Mouse (Mus musculus): Measurements from ENCODE around the gene Mef2c. TPM values are rescaled to one million over a fixed set of nuclear protein-coding genes. Genes with fewer than 3 reads are reported as not detected.
A peak's percentile ranks its signal among the peaks of the same experiment; 100 is the strongest.

Mef2c gene
- polyA plus RNA-seq, 1 experiment, result 49.0 TPM

DNA sequence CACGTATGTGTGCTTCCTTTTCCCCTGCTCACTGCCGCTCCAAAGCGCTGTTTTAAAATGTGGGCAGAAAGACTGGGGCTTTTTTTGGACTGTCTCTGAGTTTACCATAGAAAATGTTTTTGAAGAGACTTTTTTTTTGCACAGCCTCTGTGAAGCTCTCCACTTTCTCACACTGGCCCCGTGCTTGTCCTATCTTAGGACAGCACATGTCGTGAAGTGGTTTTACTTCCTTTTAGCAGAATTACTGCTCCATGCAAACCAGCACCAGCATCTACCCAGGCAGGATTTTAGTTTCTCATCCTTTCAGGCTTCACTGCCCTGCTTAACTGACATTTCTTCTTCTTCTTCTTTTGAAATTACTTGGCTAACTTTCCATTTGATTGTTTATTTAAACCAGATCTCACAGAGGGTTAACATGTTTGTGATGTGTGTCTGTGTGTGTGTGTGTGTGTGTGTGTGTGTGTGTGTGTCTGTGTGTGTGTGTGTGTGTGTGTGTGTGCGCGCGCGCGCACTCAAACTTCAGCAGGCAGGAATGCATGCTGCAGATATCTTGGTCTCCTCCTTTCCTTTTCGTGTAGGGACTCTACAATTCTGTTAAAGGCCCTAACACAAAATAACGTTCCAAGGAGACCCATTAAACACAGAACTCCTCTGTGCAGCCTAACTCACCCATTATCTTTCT is 146.1 kb downstream of the Mef2c start:
- no peaks in the 10 kb centered on the region for H3K79me2 ChIP-seq (ENCODE audit: control insufficient read depth, insufficient read depth)
- no peak for TF ChIP-seq E2F4 (IDR thresholded peaks at IDR 0.05; ENCODE audit: insufficient read depth)
- TF ChIP-seq MAX (IDR thresholded peaks at IDR 0.05; ENCODE audit: low read depth), result no peak
- no peak for TF ChIP-seq POLR2AphosphoS2 (IDR thresholded peaks at IDR 0.05; ENCODE audit: insufficient read length, low read depth)
- no peak for TF ChIP-seq TCF3 (IDR thresholded peaks at IDR 0.05; ENCODE audit: insufficient read length, low read depth)
- no peak for TF ChIP-seq TCF12 (IDR thresholded peaks at IDR 0.05; ENCODE audit: insufficient read depth, poor library complexity, severe bottlenecking)
- H3K27me3 ChIP-seq (ENCODE audit: control insufficient read depth, insufficient read depth, insufficient read length), result no peaks in the 10 kb centered on the region
- H3K4me3 ChIP-seq, result no peak overlapping the region
- H3K4me2 ChIP-seq (ENCODE audit: low read depth), result no peak overlapping the region
- no peak overlapping the region for H3ac ChIP-seq (ENCODE audit: control insufficient read depth, insufficient read length)
- no peaks in the 10 kb centered on the region for H3K36me3 ChIP-seq (ENCODE audit: control insufficient read depth, insufficient read depth)

DNA sequence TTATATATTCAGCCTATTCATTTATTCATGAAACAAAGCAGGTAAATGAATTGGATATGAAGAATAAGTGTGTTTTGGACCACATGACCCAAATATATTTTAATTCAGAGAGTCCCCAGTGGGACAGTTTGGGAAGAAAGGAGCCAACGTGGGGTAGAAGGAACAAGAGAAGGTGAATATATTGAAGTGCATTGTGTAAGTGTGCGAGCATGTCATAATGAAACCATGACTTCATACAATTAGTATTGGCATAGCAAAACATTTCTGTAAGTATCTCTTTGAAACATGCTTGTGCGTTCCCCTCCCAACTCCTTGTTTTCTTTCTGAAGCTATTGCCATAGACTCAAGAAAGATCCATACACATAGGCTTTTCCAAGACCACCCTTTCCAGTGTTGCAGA is 147.0 kb downstream of the Mef2c start:
- Histone ChIP-seq H3K36me3 (ENCODE audit: control insufficient read depth, insufficient read depth) (no peaks in the 10 kb centered on the region), H3K4me2 (ENCODE audit: low read depth) (peak overlapping the region; percentile 67), H3K27me3 (ENCODE audit: control insufficient read depth, insufficient read depth, insufficient read length) (no peaks in the 10 kb centered on the region), H3K4me3 (no peak overlapping the region), H3K79me2 (ENCODE audit: control insufficient read depth, insufficient read depth) (no peaks in the 10 kb centered on the region), H3ac (ENCODE audit: control insufficient read depth, insufficient read length) (no peak overlapping the region)
- no peak for TF ChIP-seq MYOD1 (IDR thresholded peaks at IDR 0.05; ENCODE audit: control insufficient read depth in 1 of 3, insufficient read length in 2 of 3, low read depth in 2 of 3)
- TF ChIP-seq E2F4 (IDR thresholded peaks at IDR 0.05; ENCODE audit: insufficient read depth), result no peak
- TF ChIP-seq MYOG (IDR thresholded peaks at IDR 0.05; ENCODE audit: control insufficient read depth in 1 of 3, insufficient read depth in 1 of 3, insufficient read length in 2 of 3, low read depth in 2 of 3), result no peak
- TF ChIP-seq TCF3 (IDR thresholded peaks at IDR 0.05; ENCODE audit: insufficient read length, low read depth), result no peak
- no peak for TF ChIP-seq USF1 (IDR thresholded peaks at IDR 0.05; ENCODE audit: low read depth)
- TF ChIP-seq POLR2A (IDR thresholded peaks at IDR 0.05; ENCODE audit: insufficient read length, low read depth), result no peak
- TF ChIP-seq SRF (IDR thresholded peaks at IDR 0.05; ENCODE audit: control insufficient read depth, insufficient read length, low read depth), result no peak
- TF ChIP-seq CEBPB (IDR thresholded peaks at IDR 0.05; ENCODE audit: insufficient read depth, poor library complexity, severe bottlenecking), result no peak

DNA sequence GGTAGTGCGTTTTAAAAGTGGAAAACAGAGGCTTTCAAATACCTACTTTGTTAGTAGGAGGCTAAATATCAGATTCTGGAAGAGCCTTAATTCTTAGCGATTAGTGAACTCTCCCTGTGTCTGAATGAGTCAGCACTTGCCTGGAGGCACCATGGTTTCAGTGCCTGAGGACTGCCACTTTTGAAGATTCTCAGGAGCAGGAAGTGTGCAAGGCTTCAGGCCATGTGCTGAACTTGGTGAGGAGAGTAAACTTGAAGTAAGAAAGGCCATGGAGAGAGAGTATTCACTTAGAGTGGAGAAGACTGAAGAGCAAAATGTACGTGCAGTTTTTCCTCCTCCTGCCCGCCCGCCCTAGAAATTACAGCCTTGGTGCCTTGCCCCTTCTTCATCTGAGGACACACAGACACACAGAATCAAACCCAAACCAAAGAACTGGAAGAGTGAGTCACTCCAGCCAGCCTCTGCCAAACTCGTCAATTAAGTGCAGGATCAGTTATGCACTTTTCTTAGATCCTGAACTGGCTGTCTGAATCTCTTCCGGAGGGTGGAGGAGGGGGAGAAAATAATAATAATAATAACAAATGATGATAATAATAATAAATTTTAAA is 148.2 kb downstream of the Mef2c start:
- H3K36me3 ChIP-seq (ENCODE audit: control insufficient read depth, insufficient read depth), result no peaks in the 10 kb centered on the region
- TF ChIP-seq POLR2A (IDR thresholded peaks at IDR 0.05; ENCODE audit: insufficient read length, low read depth) (no peak), TCF3 (IDR thresholded peaks at IDR 0.05; ENCODE audit: insufficient read length, low read depth) (no peak), REST (IDR thresholded peaks at IDR 0.05; ENCODE audit: insufficient read depth, insufficient read length) (no peak), E2F4 (IDR thresholded peaks at IDR 0.05; ENCODE audit: insufficient read depth) (no peak), MYOG (IDR thresholded peaks at IDR 0.05; ENCODE audit: control insufficient read depth in 1 of 3, insufficient read depth in 1 of 3, insufficient read length in 2 of 3, low read depth in 2 of 3) (no peak), POLR2AphosphoS2 (IDR thresholded peaks at IDR 0.05; ENCODE audit: insufficient read length, low read depth) (no peak), SRF (IDR thresholded peaks at IDR 0.05; ENCODE audit: control insufficient read depth, insufficient read length, low read depth) (no peak)
- no peaks in the 10 kb centered on the region for H3K27me3 ChIP-seq (ENCODE audit: control insufficient read depth, insufficient read depth, insufficient read length)
- no peak overlapping the region for H3ac ChIP-seq (ENCODE audit: control insufficient read depth, insufficient read length)
- no peaks in the 10 kb centered on the region for H3K79me2 ChIP-seq (ENCODE audit: control insufficient read depth, insufficient read depth)
- no peak overlapping the region for H3K4me3 ChIP-seq
- peak overlapping the region; percentile 67 for H3K4me2 ChIP-seq (ENCODE audit: low read depth)

DNA sequence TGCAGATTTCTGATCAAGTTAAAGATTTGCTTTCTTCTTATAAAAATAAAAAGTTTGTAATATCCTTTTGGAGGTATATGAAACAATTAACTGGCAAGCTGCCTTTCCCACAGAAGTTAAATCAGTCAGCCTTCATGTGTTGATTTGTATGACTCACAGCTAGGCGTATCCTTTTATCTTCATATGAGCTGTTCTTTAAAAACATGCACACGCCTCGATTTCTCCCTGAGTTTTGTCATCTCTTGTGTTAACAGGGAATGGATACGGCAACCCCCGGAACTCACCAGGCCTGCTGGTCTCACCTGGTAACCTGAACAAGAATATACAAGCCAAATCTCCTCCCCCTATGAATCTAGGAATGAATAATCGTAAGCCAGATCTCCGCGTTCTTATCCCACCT is 148.7 kb downstream of the Mef2c start:
- Histone ChIP-seq H3K27me3 (ENCODE audit: control insufficient read depth, insufficient read depth, insufficient read length) (no peaks in the 10 kb centered on the region), H3K36me3 (ENCODE audit: control insufficient read depth, insufficient read depth) (no peaks in the 10 kb centered on the region), H3K4me3 (no peak overlapping the region), H3K4me2 (ENCODE audit: low read depth) (peak overlapping the region; percentile 53), H3K79me2 (ENCODE audit: control insufficient read depth, insufficient read depth) (no peaks in the 10 kb centered on the region), H3ac (ENCODE audit: control insufficient read depth, insufficient read length) (no peak overlapping the region)
- TF ChIP-seq TCF3 (IDR thresholded peaks at IDR 0.05; ENCODE audit: insufficient read length, low read depth) (no peak), POLR2AphosphoS2 (IDR thresholded peaks at IDR 0.05; ENCODE audit: insufficient read length, low read depth) (no peak), E2F4 (IDR thresholded peaks at IDR 0.05; ENCODE audit: insufficient read depth) (no peak)

DNA sequence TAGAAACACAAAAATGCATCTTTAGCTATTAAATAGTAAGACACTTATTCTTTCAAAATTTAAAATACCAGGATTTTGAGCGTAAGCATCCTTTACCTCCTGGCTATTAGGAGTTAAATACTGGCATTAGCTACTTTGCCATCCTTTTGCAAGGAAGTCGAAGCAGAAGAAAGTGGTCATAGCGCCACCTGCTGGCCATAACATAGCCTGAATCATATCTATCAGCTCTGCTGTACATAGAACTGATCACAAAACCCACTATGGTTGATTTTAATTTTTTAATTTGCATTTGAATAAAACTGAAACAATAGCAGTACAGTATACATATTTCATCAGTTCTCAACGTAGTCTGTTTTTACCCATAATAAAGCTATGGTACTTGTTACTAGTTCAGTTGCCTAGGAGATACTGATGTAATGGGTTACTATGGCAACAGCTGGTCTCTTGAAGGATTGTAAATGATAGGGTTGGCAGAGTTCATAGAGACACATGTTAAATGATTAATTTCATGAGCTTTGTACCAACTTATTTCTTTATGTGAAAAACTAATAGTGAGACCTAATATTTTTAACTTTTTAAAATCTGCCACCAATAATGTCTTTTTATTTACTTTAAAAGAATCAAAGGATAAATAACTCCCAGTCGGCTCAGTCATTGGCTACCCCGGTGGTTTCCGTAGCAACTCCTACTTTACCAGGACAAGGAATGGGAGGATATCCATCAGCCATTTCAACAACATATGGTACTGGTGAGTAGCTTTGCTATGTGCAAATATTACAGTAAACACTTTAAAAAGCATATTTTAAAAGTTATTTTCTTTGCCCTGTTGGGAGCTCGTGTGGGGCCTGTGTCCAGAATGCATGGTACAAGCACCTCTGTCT is 151.3 kb downstream of the Mef2c start:
- no peak overlapping the region for H3K4me2 ChIP-seq (ENCODE audit: low read depth)
- H3K27me3 ChIP-seq (ENCODE audit: control insufficient read depth, insufficient read depth, insufficient read length), result no peaks in the 10 kb centered on the region
- H3K4me3 ChIP-seq, result no peak overlapping the region
- no peak for TF ChIP-seq POLR2A (IDR thresholded peaks at IDR 0.05; ENCODE audit: insufficient read length, low read depth)
- TF ChIP-seq SRF (IDR thresholded peaks at IDR 0.05; ENCODE audit: control insufficient read depth, insufficient read length, low read depth), result no peak
- TF ChIP-seq E2F4 (IDR thresholded peaks at IDR 0.05; ENCODE audit: insufficient read depth), result no peak
- TF ChIP-seq USF1 (IDR thresholded peaks at IDR 0.05; ENCODE audit: low read depth), result no peak
- TF ChIP-seq MYOG (IDR thresholded peaks at IDR 0.05; ENCODE audit: control insufficient read depth in 1 of 3, insufficient read depth in 1 of 3, insufficient read length in 2 of 3, low read depth in 2 of 3), result no peak
- no peak for TF ChIP-seq TCF12 (IDR thresholded peaks at IDR 0.05; ENCODE audit: insufficient read depth, poor library complexity, severe bottlenecking)
- no peak for TF ChIP-seq CEBPB (IDR thresholded peaks at IDR 0.05; ENCODE audit: insufficient read depth, poor library complexity, severe bottlenecking)
- TF ChIP-seq POLR2AphosphoS2 (IDR thresholded peaks at IDR 0.05; ENCODE audit: insufficient read length, low read depth), result no peak
- no peak for TF ChIP-seq TCF3 (IDR thresholded peaks at IDR 0.05; ENCODE audit: insufficient read length, low read depth)
- no peak for TF ChIP-seq MYOD1 (IDR thresholded peaks at IDR 0.05; ENCODE audit: control insufficient read depth in 1 of 3, insufficient read length in 2 of 3, low read depth in 2 of 3)
- no peak for TF ChIP-seq MAX (IDR thresholded peaks at IDR 0.05; ENCODE audit: low read depth)
- TF ChIP-seq REST (IDR thresholded peaks at IDR 0.05; ENCODE audit: insufficient read depth, insufficient read length), result no peak
- no peaks in the 10 kb centered on the region for H3K36me3 ChIP-seq (ENCODE audit: control insufficient read depth, insufficient read depth)
- H3K79me2 ChIP-seq (ENCODE audit: control insufficient read depth, insufficient read depth), result no peaks in the 10 kb centered on the region
- no peak overlapping the region for H3ac ChIP-seq (ENCODE audit: control insufficient read depth, insufficient read length)
